Mouse (Mus musculus): ENCODE results near the gene Egflam. TPM values are rescaled to one million over a fixed set of nuclear protein-coding genes. Genes with fewer than 3 reads are reported as not detected.

The Egflam gene
- polyA plus RNA-seq, 1 experiment from 2014 or later, result 4.5 TPM

GRCm38 (mm10) chr15:7194147-7194720 lies 204.0 kb downstream of the Egflam start:
- H3K9me3 ChIP-seq, result no peaks in the 10 kb centered on the region
- no peak overlapping the region for H3K4me3 ChIP-seq
- no peak overlapping the region for H3K9ac ChIP-seq (replicated peaks)
- H3K4me1 ChIP-seq, result peaks cover 45% of the 10 kb centered on the region
- peak overlapping the region; percentile 55 for H3K27ac ChIP-seq (replicated peaks)
- 0 out of 2 replicates have a peak, but pooled peaks cover 9% of the 10 kb centered on the region for H3K36me3 ChIP-seq
- 8% methylated on average over 13 of the region's 13 CpGs for WGBS
- peak; percentile 36 for ATAC-seq (replicated peaks)
- H3K4me2 ChIP-seq (replicated peaks), result peak overlapping the region; percentile 16; the same call in 1 of the 2 replicates
- no peaks in the 10 kb centered on the region for H3K27me3 ChIP-seq

- H3K4me2 ChIP-seq (replicated peaks), result no peak overlapping the region
- no peaks in the 10 kb centered on the region for H3K9me3 ChIP-seq
- ATAC-seq (replicated peaks), result no peak
- peaks cover 30% of the 10 kb centered on the region for H3K4me1 ChIP-seq
- H3K36me3 ChIP-seq, result 0 out of 2 replicates have a peak, but pooled peaks cover 9% of the 10 kb centered on the region
- H3K4me3 ChIP-seq, result no peak overlapping the region
- no peak overlapping the region for H3K27ac ChIP-seq (replicated peaks)
- H3K9ac ChIP-seq (replicated peaks), result no peak overlapping the region
- 93% methylated on average over 2 of the region's 2 CpGs for WGBS
- H3K27me3 ChIP-seq, result no peaks in the 10 kb centered on the region
Observed at GRCm38 (mm10) chr15:7192582-7192981, 205.6 kb downstream of the Egflam start.

- 0 out of 2 replicates have a peak, but pooled peaks cover 9% of the 10 kb centered on the region for H3K36me3 ChIP-seq
- H3K4me3 ChIP-seq, result no peak overlapping the region
- H3K4me1 ChIP-seq, result peaks cover 26% of the 10 kb centered on the region
- no peaks in the 10 kb centered on the region for H3K27me3 ChIP-seq
- no peak for ATAC-seq (replicated peaks)
- H3K4me2 ChIP-seq (replicated peaks), result no peak overlapping the region
- H3K9me3 ChIP-seq, result no peaks in the 10 kb centered on the region
- WGBS, result 96% methylated on average over 4 of the region's 4 CpGs
- H3K9ac ChIP-seq (replicated peaks), result no peak overlapping the region
- H3K27ac ChIP-seq (replicated peaks), result no peak overlapping the region
Observed at GRCm38 (mm10) chr15:7191074-7191473, 207.1 kb downstream of the Egflam start.

GRCm38 (mm10) chr15:7189678-7190454 lies 208.3 kb downstream of the Egflam start:
- 93% methylated on average over 22 of the region's 22 CpGs for WGBS
- H3K27me3 ChIP-seq, result no peaks in the 10 kb centered on the region
- no peaks in the 10 kb centered on the region for H3K9me3 ChIP-seq
- H3K27ac ChIP-seq (replicated peaks), result no peak overlapping the region
- peaks cover 15% of the 10 kb centered on the region for H3K4me1 ChIP-seq
- H3K36me3 ChIP-seq, result 0 out of 2 replicates have a peak, but pooled peaks cover 9% of the 10 kb centered on the region
- H3K9ac ChIP-seq (replicated peaks), result no peak overlapping the region
- no peak overlapping the region for H3K4me2 ChIP-seq (replicated peaks)
- no peak for ATAC-seq (replicated peaks)
- no peak overlapping the region for H3K4me3 ChIP-seq

- Histone ChIP-seq H3K27ac (replicated peaks) (no peak overlapping the region), H3K36me3 (0 out of 2 replicates have a peak, but pooled peaks cover 9% of the 10 kb centered on the region), H3K4me3 (no peak overlapping the region), H3K4me1 (no peaks in the 10 kb centered on the region), H3K27me3 (no peaks in the 10 kb centered on the region), H3K9ac (replicated peaks) (no peak overlapping the region), H3K9me3 (no peaks in the 10 kb centered on the region), H3K4me2 (replicated peaks) (no peak overlapping the region)
- ATAC-seq (replicated peaks), result no peak
- 88% methylated on average over 6 of the region's 6 CpGs for WGBS
Observed at GRCm38 (mm10) chr15:7187682-7188081, 210.5 kb downstream of the Egflam start.

- WGBS, result 61% methylated on average over 6 of the region's 6 CpGs
- Histone ChIP-seq H3K4me3 (no peak overlapping the region), H3K36me3 (no peaks in the 10 kb centered on the region), H3K4me1 (no peaks in the 10 kb centered on the region), H3K27me3 (no peaks in the 10 kb centered on the region), H3K27ac (replicated peaks) (no peak overlapping the region), H3K9me3 (no peaks in the 10 kb centered on the region), H3K4me2 (replicated peaks) (no peak overlapping the region), H3K9ac (replicated peaks) (no peak overlapping the region)
- no peak for ATAC-seq (replicated peaks)
Observed at GRCm38 (mm10) chr15:7180576-7180975, 217.6 kb downstream of the Egflam start.

- WGBS, result 90% methylated on average over 8 of the region's 8 CpGs
- no peaks in the 10 kb centered on the region for H3K36me3 ChIP-seq
- ATAC-seq (replicated peaks), result no peak
Observed at GRCm38 (mm10) chr15:7173776-7174175, 224.4 kb downstream of the Egflam start.

GRCm38 (mm10) chr15:7173346-7173745 lies 224.8 kb downstream of the Egflam start:
- 93% methylated on average over 7 of the region's 7 CpGs for WGBS
- no peak overlapping the region for H3K4me3 ChIP-seq
- no peak overlapping the region for H3K9ac ChIP-seq (replicated peaks)
- no peak for ATAC-seq (replicated peaks)
- H3K4me1 ChIP-seq, result no peaks in the 10 kb centered on the region
- no peaks in the 10 kb centered on the region for H3K27me3 ChIP-seq
- H3K4me2 ChIP-seq (replicated peaks), result no peak overlapping the region
- H3K9me3 ChIP-seq, result no peaks in the 10 kb centered on the region
- no peak overlapping the region for H3K27ac ChIP-seq (replicated peaks)
- no peaks in the 10 kb centered on the region for H3K36me3 ChIP-seq

More at GRCm38 (mm10) chr15:7173776-7174175, 224.4 kb downstream of the Egflam start:
- no peak overlapping the region for H3K9ac ChIP-seq (replicated peaks)
- H3K4me1 ChIP-seq, result no peaks in the 10 kb centered on the region
- no peak overlapping the region for H3K4me2 ChIP-seq (replicated peaks)
- no peak overlapping the region for H3K4me3 ChIP-seq
- no peaks in the 10 kb centered on the region for H3K27me3 ChIP-seq
- H3K27ac ChIP-seq (replicated peaks), result no peak overlapping the region
- no peaks in the 10 kb centered on the region for H3K9me3 ChIP-seq

- no peaks in the 10 kb centered on the region for H3K4me1 ChIP-seq
- H3K27me3 ChIP-seq, result no peaks in the 10 kb centered on the region
- no peaks in the 10 kb centered on the region for H3K36me3 ChIP-seq
- no peak overlapping the region for H3K27ac ChIP-seq (replicated peaks)
- ATAC-seq (replicated peaks), result no peak
- no peak overlapping the region for H3K9ac ChIP-seq (replicated peaks)
- WGBS, result 61% methylated on average over 2 of the region's 2 CpGs
- H3K4me3 ChIP-seq, result no peak overlapping the region
- H3K9me3 ChIP-seq, result no peaks in the 10 kb centered on the region
- H3K4me2 ChIP-seq (replicated peaks), result no peak overlapping the region
Observed at GRCm38 (mm10) chr15:7172875-7173274, 225.3 kb downstream of the Egflam start.

- no peaks in the 10 kb centered on the region for H3K9me3 ChIP-seq
- WGBS, result 85% methylated on average over 11 of the region's 11 CpGs
- no peak overlapping the region for H3K4me3 ChIP-seq
- no peaks in the 10 kb centered on the region for H3K4me1 ChIP-seq
- no peak overlapping the region for H3K9ac ChIP-seq (replicated peaks)
- no peak overlapping the region for H3K4me2 ChIP-seq (replicated peaks)
- no peak for ATAC-seq (replicated peaks)
- no peaks in the 10 kb centered on the region for H3K27me3 ChIP-seq
- no peak overlapping the region for H3K27ac ChIP-seq (replicated peaks)
- no peaks in the 10 kb centered on the region for H3K36me3 ChIP-seq
Observed at GRCm38 (mm10) chr15:7167906-7168532, 230.2 kb downstream of the Egflam start.

GRCm38 (mm10) chr15:7167238-7167905 lies 230.8 kb downstream of the Egflam start:
- H3K27me3 ChIP-seq, result no peaks in the 10 kb centered on the region
- H3K4me1 ChIP-seq, result no peaks in the 10 kb centered on the region
- no peak overlapping the region for H3K9ac ChIP-seq (replicated peaks)
- WGBS, result 94% methylated on average over 10 of the region's 10 CpGs
- H3K4me3 ChIP-seq, result no peak overlapping the region
- no peak for ATAC-seq (replicated peaks)
- no peaks in the 10 kb centered on the region for H3K36me3 ChIP-seq
- H3K9me3 ChIP-seq, result no peaks in the 10 kb centered on the region
- no peak overlapping the region for H3K4me2 ChIP-seq (replicated peaks)
- H3K27ac ChIP-seq (replicated peaks), result no peak overlapping the region

GRCm38 (mm10) chr15:7166735-7167134 lies 231.5 kb downstream of the Egflam start:
- Histone ChIP-seq H3K9me3 (no peaks in the 10 kb centered on the region), H3K36me3 (no peaks in the 10 kb centered on the region), H3K4me3 (no peak overlapping the region), H3K27ac (replicated peaks) (no peak overlapping the region), H3K4me1 (no peaks in the 10 kb centered on the region), H3K4me2 (replicated peaks) (no peak overlapping the region), H3K9ac (replicated peaks) (no peak overlapping the region), H3K27me3 (no peaks in the 10 kb centered on the region)
- 91% methylated on average over 9 of the region's 9 CpGs for WGBS
- no peak for ATAC-seq (replicated peaks)

All from forebrain, embryonic 15.5 days (tissue).